ENCODE assay signal across 9 mouse cellular contexts in the genomic region with DNA sequence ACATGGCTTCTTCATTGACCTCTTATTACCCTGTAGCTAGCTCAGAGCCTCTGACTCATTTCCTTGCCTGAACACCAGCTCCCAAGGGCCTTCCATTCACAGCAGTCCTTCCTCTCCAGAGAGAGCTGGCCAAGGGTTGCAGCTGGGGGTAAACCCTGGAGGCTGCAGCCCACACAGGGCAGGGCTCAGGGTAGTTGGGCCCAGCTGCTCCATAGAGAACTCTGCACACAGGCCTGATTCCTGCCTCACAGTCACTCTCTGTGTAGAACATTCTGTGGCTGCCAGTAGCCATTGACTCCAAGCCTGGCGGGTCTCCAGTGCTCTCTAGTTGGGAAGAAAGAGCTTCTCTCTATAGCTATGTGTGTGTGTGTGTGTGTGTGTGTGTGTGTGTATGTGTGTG.
DNase-seq lines count a peak whose midpoint lies in the region; ATAC-seq lines count a peak whose summit lies in the region.
"Had no signal": no experiment of that assay in that cellular context is flagged by ENCODE, and none has a peak within 500 bp of the region (broad histone marks: within the 10 kb centered on the region; RNA-seq: fewer than 3 reads in every experiment).

No protein-coding gene starts in this region.

- H3K9me3 ChIP-seq in heart, embryonic 15.5 days (replicated peaks) = no peaks in the 10 kb centered on the region
- H3K9me3 ChIP-seq in midbrain, embryonic 16.5 days (replicated peaks; ENCODE audit: control insufficient read depth, low read length, poor library complexity, severe bottlenecking) = no peaks in the 10 kb centered on the region

- 71% methylated on average over 1 of the region's 1 CpGs for WGBS in heart, embryonic 15.5 days
- WGBS in midbrain, embryonic 16.5 days = 100% methylated on average over 1 of the region's 1 CpGs

- H3K27ac ChIP-seq in heart, embryonic 15.5 days = no peak overlapping the region
- no peak overlapping the region for H3K27ac ChIP-seq in midbrain, embryonic 16.5 days (ENCODE audit: low read length)
- H3K27ac ChIP-seq: macrophage had no signal

- no peak overlapping the region for H3K9ac ChIP-seq in heart, embryonic 15.5 days
- no peak overlapping the region for H3K9ac ChIP-seq in midbrain, embryonic 16.5 days (ENCODE audit: low read depth, low read length)

- no peak overlapping the region for H3K4me2 ChIP-seq in heart, embryonic 15.5 days
- H3K4me2 ChIP-seq in midbrain, embryonic 16.5 days (ENCODE audit: low read length) = no peak overlapping the region

- DNase-seq in kidney, adult 11 months = peak; percentile 28
- no peak for DNase-seq in kidney, postnatal 14 days
- DNase-seq in cerebellum, adult 18-20 months = peak; percentile 11 to 14
- peak; percentile 63 for DNase-seq in left cerebral cortex, adult 11 months (ENCODE audit: low spot score)
- no peak for DNase-seq in B cell, adult 2 months
- DNase-seq in embryo, embryonic 9.5 days (ENCODE audit: extremely low spot score) = no peak

- no peaks in the 10 kb centered on the region for H3K27me3 ChIP-seq in heart, embryonic 15.5 days
- H3K27me3 ChIP-seq in midbrain, embryonic 16.5 days (ENCODE audit: control insufficient read depth, insufficient read depth, low read depth, low read length) = no peaks in the 10 kb centered on the region

- 0 out of 2 replicates have a peak, but pooled peaks cover 4% of the 10 kb centered on the region for H3K4me1 ChIP-seq in heart, embryonic 15.5 days (replicated peaks)
- no peaks in the 10 kb centered on the region for H3K4me1 ChIP-seq in midbrain, embryonic 16.5 days (ENCODE audit: control insufficient read depth, insufficient read depth, low read length)

- H3K4me3 ChIP-seq in heart, embryonic 15.5 days = no peak overlapping the region
- no peak overlapping the region for H3K4me3 ChIP-seq in midbrain, embryonic 16.5 days (ENCODE audit: low read depth, low read length)

- ATAC-seq in heart, embryonic 15.5 days (replicated peaks; ENCODE audit: insufficient number of reproducible peaks, insufficient read depth, low FRiP score, low read depth) = 0 out of 2 replicates have a peak, but pooled peaks have one; percentile 55
- ATAC-seq in midbrain, embryonic 16.5 days = no peak

- H3K36me3 ChIP-seq in heart, embryonic 15.5 days = no peaks in the 10 kb centered on the region
- H3K36me3 ChIP-seq in midbrain, embryonic 16.5 days (ENCODE audit: control insufficient read depth, insufficient read depth, low read length) = no peaks in the 10 kb centered on the region

Comparison
In these comparisons a context has a peak if more than half of its experiments do, and no peak if none do; other contexts are left out.
1. DNase-seq: peak in kidney, adult 11 months (single experiment), cerebellum, adult 18-20 months (2 of 2) and left cerebral cortex, adult 11 months (single experiment); none in kidney, postnatal 14 days (single experiment), B cell, adult 2 months (0 of 2) and embryo, embryonic 9.5 days (single experiment).